Mouse (Mus musculus) heart, embryonic 15.5 days (tissue): ENCODE measurements around the gene Trmt44. TPM values are rescaled to one million over a fixed set of nuclear protein-coding genes. Genes with fewer than 3 reads are reported as not detected.
A peak's percentile ranks its signal among the peaks of the same experiment; 100 is the strongest.
"Not testable (repeated sequence)": the region's sequence is repeated elsewhere in the genome, so short reads cannot be mapped to it uniquely, and the experiment has no call there.

Source experiments
- ATAC-seq: fragments of 200-750 bp; cut with Nextera tagmentation; replicated peaks from 2 replicates; pipeline ENCODE4 v1.8.0; 2017; ENCODE audit warnings: low read depth, moderate TSS enrichment; ENCODE audit not compliant: insufficient number of reproducible peaks, insufficient read depth, low FRiP score
- H3K27ac ChIP-seq: fragments of 300-500 bp; sonication (generic); 2 replicates; pipeline ENCODE4 v1.5.1; 2015; ENCODE audit warnings: mild to moderate bottlenecking, inconsistent platforms
- H3K27me3 ChIP-seq: fragments of 300-500 bp; sonication (generic); 2 replicates; pipeline ENCODE4 v1.6.1; 2015; ENCODE audit warnings: inconsistent platforms
- H3K36me3 ChIP-seq: fragments of 300-500 bp; sonication (generic); 2 replicates; pipeline ENCODE4 v1.6.1; 2015; ENCODE audit warnings: mild to moderate bottlenecking, inconsistent platforms
- H3K4me1 ChIP-seq: fragments of 300-500 bp; sonication (generic); replicated peaks from 2 replicates; pipeline ENCODE4 v1.6.1; 2015; ENCODE audit warnings: inconsistent platforms
- H3K4me2 ChIP-seq: fragments of 300-500 bp; sonication (generic); 2 replicates; pipeline ENCODE4 v1.6.1; 2015; ENCODE audit warnings: inconsistent platforms, mild to moderate bottlenecking, moderate library complexity
- H3K4me3 ChIP-seq: fragments of 300-500 bp; sonication (generic); 2 replicates; pipeline ENCODE4 v1.5.1; 2015; ENCODE audit warnings: mild to moderate bottlenecking, inconsistent platforms
- H3K9ac ChIP-seq: fragments of 300-500 bp; sonication (generic); 2 replicates; pipeline ENCODE4 v1.6.1; 2015; ENCODE audit warnings: mild to moderate bottlenecking, inconsistent platforms
- H3K9me3 ChIP-seq: fragments of 300-500 bp; sonication (generic); replicated peaks from 2 replicates; pipeline ENCODE4 v1.6.1; 2016; ENCODE audit warnings: inconsistent platforms
- WGBS: fragments of 180-500 bp; shearing (Covaris S2); methylation state at CpG from one replicate; pipeline ENCODE4 v1.1.7; 2015; ENCODE audit warnings: mixed read lengths; 5-methylcytosine and 5-hydroxymethylcytosine counted together
- polyA plus RNA-seq: library from polyadenylated mRNA; unstranded; fragments of >200 nt; fragmentation: Nextera tagmentation; extraction: Ambion mirVana; gene quantifications from 2 replicates; pipeline ENCODE4 v1.2.1, GENCODE M21; 2015

Trmt44 gene
- polyA plus RNA-seq, 1 experiment from 2014 or later = 4.2 TPM

GRCm38 (mm10) chr5:35591497-35591896, 16.6 kb upstream of the Trmt44 start:
- H3K36me3 ChIP-seq = peaks cover 47% of the 10 kb centered on the region
- no peak overlapping the region for H3K27ac ChIP-seq
- no peak overlapping the region for H3K4me3 ChIP-seq
- H3K9ac ChIP-seq = no peak overlapping the region
- no peaks in the 10 kb centered on the region for H3K27me3 ChIP-seq
- H3K4me1 ChIP-seq = no peaks in the 10 kb centered on the region
- 74% methylated on average over 4 of the region's 4 CpGs for WGBS
- no peaks in the 10 kb centered on the region for H3K9me3 ChIP-seq
- no peak overlapping the region for H3K4me2 ChIP-seq
- no peak for ATAC-seq

GRCm38 (mm10) chr5:35584259-35584658, 9.4 kb upstream of the Trmt44 start:
- H3K36me3 ChIP-seq, H3K4me3 ChIP-seq, H3K9me3 ChIP-seq, H3K27me3 ChIP-seq, H3K9ac ChIP-seq, H3K27ac ChIP-seq, H3K4me1 ChIP-seq, ATAC-seq: not testable (repeated sequence)
- H3K4me2 ChIP-seq = peak overlapping the region; percentile 83; the same call in 1 of the 2 replicates
- 95% methylated on average over 2 of the region's 2 CpGs for WGBS

DNA sequence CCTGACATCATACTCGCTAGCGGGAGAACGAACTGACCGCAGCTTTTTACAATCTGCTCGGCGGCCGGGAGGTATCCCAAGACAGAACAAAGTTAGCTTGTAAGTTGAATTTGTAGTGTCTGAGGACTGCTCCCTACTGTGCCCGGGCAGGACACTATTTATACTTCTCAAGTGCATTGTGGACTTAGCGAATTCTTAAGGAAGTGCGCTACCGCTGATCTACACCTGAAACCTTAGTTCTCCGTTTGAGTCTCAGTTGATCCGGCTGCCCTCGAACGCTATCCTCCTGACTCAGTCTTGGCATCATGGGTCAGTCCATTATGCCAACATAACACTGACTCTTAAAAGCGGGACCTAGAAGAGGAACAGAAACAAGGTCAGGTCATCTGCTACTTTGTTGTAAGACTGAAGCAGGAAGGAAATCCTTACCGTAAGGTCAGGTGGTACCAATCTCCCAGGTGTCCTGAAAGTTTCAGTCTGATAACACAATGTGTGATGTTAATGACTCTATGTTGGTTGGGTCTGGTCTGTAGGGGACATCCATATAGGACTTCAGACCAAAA, 8.4 kb upstream of the Trmt44 start:
- peaks cover 4% of the 10 kb centered on the region for H3K4me1 ChIP-seq
- H3K9ac ChIP-seq = peak overlapping the region; percentile 67
- H3K4me3 ChIP-seq = peak overlapping the region; percentile 74
- ATAC-seq = no peak
- H3K27me3 ChIP-seq = no peaks in the 10 kb centered on the region; the same call in 1 of the 2 replicates
- no peaks in the 10 kb centered on the region for H3K36me3 ChIP-seq
- WGBS = 2% methylated on average over 17 of the region's 17 CpGs
- no peaks in the 10 kb centered on the region for H3K9me3 ChIP-seq
- H3K27ac ChIP-seq = peak overlapping the region; percentile 84
- H3K4me2 ChIP-seq = peak overlapping the region; percentile 83

GRCm38 (mm10) chr5:35582445-35583220, 7.8 kb upstream of the Trmt44 start, which contains the start of gene Acox3:
Acox3 (plus strand) TSS chr5:35583040.
- Histone ChIP-seq H3K4me2 (peak within 1 kb of the TSS; percentile 83), H3K4me1 (peaks cover 4% of the 10 kb centered on the region), H3K9me3 (no peaks in the 10 kb centered on the region), H3K27ac (peak within 1 kb of the TSS; percentile 84), H3K9ac (peak within 1 kb of the TSS; percentile 67), H3K36me3 (no peaks in the 10 kb centered on the region), H3K27me3 (no peaks in the 10 kb centered on the region; the same call in 1 of the 2 replicates), H3K4me3 (peak within 1 kb of the TSS; percentile 74)
- ATAC-seq = peak; percentile 90
- under 1% methylated on average over 35 of the region's 35 CpGs for WGBS

DNA sequence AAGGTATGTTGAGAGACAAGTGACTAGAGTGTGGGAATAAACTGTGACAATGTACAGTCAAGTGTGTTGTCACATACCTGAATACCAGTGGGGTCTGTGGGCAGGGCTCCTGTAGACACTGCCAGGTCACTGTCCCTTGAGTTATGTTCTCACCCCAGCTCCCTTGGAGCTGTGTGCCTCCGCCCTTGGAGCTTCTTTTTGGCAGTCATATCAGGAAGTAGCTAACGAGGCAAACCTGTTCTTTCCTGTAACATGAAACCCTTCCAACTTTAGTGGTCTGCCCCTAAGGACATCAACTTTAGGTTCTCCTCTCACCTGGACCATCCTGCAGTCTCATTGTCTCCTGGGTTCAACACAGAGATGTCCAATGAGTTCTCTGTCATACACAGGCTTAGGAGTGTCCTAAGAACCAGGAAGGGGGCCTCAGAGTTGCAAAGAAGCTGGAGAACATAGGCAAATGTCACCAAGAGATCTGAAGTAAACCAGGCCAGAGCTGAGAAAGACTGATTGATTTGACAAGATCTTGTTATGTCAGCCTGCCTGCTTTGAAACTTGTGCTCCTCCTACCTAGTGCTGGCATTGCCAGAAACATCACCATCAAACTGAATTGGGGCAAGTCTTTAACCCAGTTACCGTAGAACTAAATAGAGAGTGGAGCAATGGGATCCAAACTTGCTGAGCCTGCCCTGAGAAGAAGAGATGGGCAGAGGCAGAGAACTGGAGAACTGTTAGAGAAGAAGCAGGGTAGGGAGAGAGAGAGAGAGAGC, 5.5 kb upstream of the Trmt44 start:
- H3K27ac ChIP-seq = no peak overlapping the region
- no peak overlapping the region for H3K4me3 ChIP-seq
- H3K27me3 ChIP-seq = no peaks in the 10 kb centered on the region; the same call in 1 of the 2 replicates
- H3K9me3 ChIP-seq = no peaks in the 10 kb centered on the region
- no peaks in the 10 kb centered on the region for H3K36me3 ChIP-seq
- 51% methylated on average over 3 of the region's 3 CpGs for WGBS
- peaks cover 6% of the 10 kb centered on the region for H3K4me1 ChIP-seq
- ATAC-seq = no peak
- no peak overlapping the region for H3K9ac ChIP-seq
- no peak overlapping the region for H3K4me2 ChIP-seq

DNA sequence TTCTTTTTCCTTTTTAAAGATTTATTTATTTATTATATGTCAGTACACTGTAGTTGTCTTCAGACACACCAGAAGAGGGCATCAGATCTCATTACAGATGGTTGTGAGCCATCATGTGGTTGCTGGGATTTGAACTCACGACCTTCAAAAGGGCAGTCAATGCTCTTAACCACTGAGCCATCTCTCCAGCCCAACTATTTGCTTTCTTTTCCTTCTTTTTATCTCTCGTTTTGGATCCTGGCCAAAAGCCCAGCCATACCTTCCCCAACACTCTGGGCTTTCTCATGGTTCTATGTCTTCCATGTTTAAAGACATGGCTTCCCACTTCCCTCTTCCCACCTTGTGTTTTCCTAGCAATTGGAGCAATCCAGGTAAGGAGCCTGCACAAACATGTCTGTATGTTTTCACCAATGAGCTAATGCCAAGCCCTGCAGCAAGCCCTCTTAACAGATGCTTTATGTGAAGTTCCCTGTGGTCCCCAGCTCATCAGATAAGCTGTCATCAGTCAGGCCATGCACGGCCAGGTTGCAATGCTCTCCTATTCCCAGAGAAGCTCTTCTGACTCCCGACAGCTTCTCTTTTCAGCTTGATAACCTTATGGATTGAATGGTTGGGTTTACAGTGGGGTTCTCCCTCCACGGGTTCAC, 4.5 kb upstream of the Trmt44 start:
- WGBS = 37% methylated on average over 5 of the region's 5 CpGs
- no peak overlapping the region for H3K27ac ChIP-seq
- H3K4me3 ChIP-seq = no peak overlapping the region

DNA sequence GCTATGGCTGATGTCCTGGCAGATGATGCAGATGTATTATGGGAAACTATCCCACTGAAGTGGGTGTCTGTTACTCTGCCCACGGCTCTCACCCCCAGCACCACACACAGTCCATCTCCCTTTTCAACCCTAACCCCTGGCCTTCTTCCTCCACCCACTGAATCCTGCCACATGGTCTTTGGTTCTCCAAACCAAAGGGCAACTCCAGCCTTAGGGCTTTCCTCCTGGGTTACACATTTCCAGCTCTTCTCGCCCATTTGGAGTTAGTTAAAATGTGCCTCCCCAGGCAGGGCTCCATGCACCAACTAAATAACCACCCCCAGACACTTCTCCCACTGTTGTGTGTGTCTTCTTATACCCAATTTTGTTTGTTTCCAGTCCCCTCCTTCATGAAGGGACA, 3.5 kb upstream of the Trmt44 start:
- Histone ChIP-seq H3K9ac (no peak overlapping the region), H3K9me3 (no peaks in the 10 kb centered on the region), H3K36me3 (no peaks in the 10 kb centered on the region), H3K27me3 (no peaks in the 10 kb centered on the region; the same call in 1 of the 2 replicates), H3K27ac (no peak overlapping the region), H3K4me2 (no peak overlapping the region), H3K4me3 (no peak overlapping the region), H3K4me1 (peaks cover 18% of the 10 kb centered on the region)
- WGBS = 59% methylated on average over 2 of the region's 2 CpGs
- ATAC-seq = no peak

More for the DNA sequence above, 4.5 kb upstream of the Trmt44 start:
- Histone ChIP-seq H3K4me2 (no peak overlapping the region), H3K9ac (no peak overlapping the region), H3K36me3 (no peaks in the 10 kb centered on the region), H3K4me1 (peaks cover 11% of the 10 kb centered on the region), H3K9me3 (no peaks in the 10 kb centered on the region), H3K27me3 (no peaks in the 10 kb centered on the region; the same call in 1 of the 2 replicates)
- no peak for ATAC-seq

- no peak overlapping the region for H3K9ac ChIP-seq
- H3K4me1 ChIP-seq = peaks cover 13% of the 10 kb centered on the region
- H3K36me3 ChIP-seq = peaks cover 14% of the 10 kb centered on the region
- no peak overlapping the region for H3K4me3 ChIP-seq
- 89% methylated on average over 10 of the region's 10 CpGs for WGBS
- no peak overlapping the region for H3K27ac ChIP-seq
- ATAC-seq = no peak
- no peaks in the 10 kb centered on the region for H3K9me3 ChIP-seq
- no peak overlapping the region for H3K4me2 ChIP-seq
- no peaks in the 10 kb centered on the region; the same call in 1 of the 2 replicates for H3K27me3 ChIP-seq
Observed at GRCm38 (mm10) chr5:35576409-35577020, 1.6 kb upstream of the Trmt44 start.

- H3K27me3 ChIP-seq = no peaks in the 10 kb centered on the region
- H3K4me2 ChIP-seq = no peak overlapping the region
- no peak overlapping the region for H3K9ac ChIP-seq
- H3K4me3 ChIP-seq = no peak overlapping the region
- H3K4me1 ChIP-seq = peaks cover 13% of the 10 kb centered on the region
- 84% methylated on average over 6 of the region's 6 CpGs for WGBS
- H3K9me3 ChIP-seq = no peaks in the 10 kb centered on the region
- no peak overlapping the region for H3K27ac ChIP-seq
- no peak for ATAC-seq
- H3K36me3 ChIP-seq = peaks cover 52% of the 10 kb centered on the region
Observed at GRCm38 (mm10) chr5:35571546-35571945, 3.3 kb downstream of the Trmt44 start.

DNA sequence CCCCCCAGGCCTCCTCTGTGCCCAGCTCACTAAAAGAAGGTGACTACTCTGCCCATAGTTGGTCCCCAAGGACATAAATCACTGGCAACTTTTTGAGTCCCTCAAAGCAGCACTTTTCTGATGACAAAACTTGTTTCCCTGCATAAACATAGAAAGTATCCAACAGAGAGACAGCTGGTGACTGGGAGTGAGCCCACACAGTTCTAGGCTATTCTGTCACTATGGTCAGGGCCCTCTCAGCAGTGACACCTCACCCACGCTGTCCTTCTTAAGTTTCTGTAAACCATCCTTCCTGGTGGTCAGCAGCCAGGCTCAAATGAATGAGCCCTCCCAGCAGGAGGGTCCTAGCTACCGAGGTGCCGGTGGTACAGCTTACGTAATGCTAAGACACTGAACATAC, 8.2 kb downstream of the Trmt44 start:
- Histone ChIP-seq H3K9ac (no peak overlapping the region), H3K4me1 (peaks cover 18% of the 10 kb centered on the region), H3K9me3 (no peaks in the 10 kb centered on the region), H3K27ac (no peak overlapping the region), H3K27me3 (no peaks in the 10 kb centered on the region), H3K4me3 (no peak overlapping the region), H3K36me3 (peaks cover 73% of the 10 kb centered on the region), H3K4me2 (no peak overlapping the region)
- ATAC-seq = no peak
- WGBS = 90% methylated on average over 4 of the region's 4 CpGs
